Mouse (Mus musculus) stomach, postnatal 0 days (tissue): ENCODE data around the gene C87436.

Experiments
- CTCF ChIP-seq: IDR thresholded peaks from 2 replicates; pipeline ENCODE4 v1.5.1; 2016; ENCODE audit warnings: antibody characterized with exemption, low read depth, mild to moderate bottlenecking, moderate library complexity
- EP300 ChIP-seq: optimal IDR thresholded peaks from 2 replicates; pipeline ENCODE3; 2016; ENCODE audit warnings: antibody characterized with exemption

GRCm38 (mm10) chr6:86426358-86426757 is 11.8 kb upstream of the C87436 start, which contains the start of gene Gm44790:
- TF ChIP-seq CTCF (no peak), EP300 (no peak)
